Mouse (Mus musculus): ENCODE measurements around the gene Tsnaxip1. TPM values are rescaled to one million over a fixed set of nuclear protein-coding genes. Genes with fewer than 3 reads are reported as not detected.

Gene Tsnaxip1
- polyA plus RNA-seq, 1 experiment from 2014 or later: 1.8 TPM

GRCm38 (mm10) chr8:105804797-105805196 is 22.7 kb upstream of the Tsnaxip1 start:
- Histone ChIP-seq H3K4me3 (no peak overlapping the region), H3K36me3 (peaks cover 59% of the 10 kb centered on the region), H3K4me1 (replicated peaks) (no peaks in the 10 kb centered on the region), H3K9me3 (no peaks in the 10 kb centered on the region), H3K27me3 (ENCODE audit: insufficient read depth, poor library complexity, severe bottlenecking) (no peaks in the 10 kb centered on the region), H3K27ac (no peak overlapping the region)
- WGBS: 91% methylated on average over 7 of the region's 7 CpGs
- no peak for DNase-seq (ENCODE audit: low spot score)

- WGBS: 84% methylated on average over 3 of the region's 3 CpGs
- Histone ChIP-seq H3K9me3 (no peaks in the 10 kb centered on the region), H3K4me3 (no peak overlapping the region), H3K4me1 (replicated peaks) (no peaks in the 10 kb centered on the region), H3K36me3 (peaks cover 58% of the 10 kb centered on the region), H3K27ac (no peak overlapping the region), H3K27me3 (ENCODE audit: insufficient read depth, poor library complexity, severe bottlenecking) (no peaks in the 10 kb centered on the region)
- DNase-seq (ENCODE audit: low spot score): no peak
Observed at GRCm38 (mm10) chr8:105805346-105805745, 22.2 kb upstream of the Tsnaxip1 start.

- H3K27me3 ChIP-seq (ENCODE audit: insufficient read depth, poor library complexity, severe bottlenecking): no peaks in the 10 kb centered on the region
- no peak overlapping the region for H3K27ac ChIP-seq
- WGBS: 92% methylated on average over 1 of the region's 1 CpGs
- H3K4me3 ChIP-seq: no peak overlapping the region
- DNase-seq (ENCODE audit: low spot score): no peak
- H3K4me1 ChIP-seq (replicated peaks): no peaks in the 10 kb centered on the region
- H3K9me3 ChIP-seq: no peaks in the 10 kb centered on the region
- peaks cover 64% of the 10 kb centered on the region for H3K36me3 ChIP-seq
Observed at GRCm38 (mm10) chr8:105805964-105806363, 21.6 kb upstream of the Tsnaxip1 start.

- Histone ChIP-seq H3K27ac (no peak overlapping the region), H3K4me1 (replicated peaks) (no peaks in the 10 kb centered on the region), H3K36me3 (peaks cover 72% of the 10 kb centered on the region), H3K9me3 (no peaks in the 10 kb centered on the region), H3K27me3 (ENCODE audit: insufficient read depth, poor library complexity, severe bottlenecking) (no peaks in the 10 kb centered on the region), H3K4me3 (no peak overlapping the region)
- DNase-seq (ENCODE audit: low spot score): no peak
- WGBS: 92% methylated on average over 5 of the region's 5 CpGs
Observed at GRCm38 (mm10) chr8:105807766-105808165, 19.8 kb upstream of the Tsnaxip1 start.

GRCm38 (mm10) chr8:105808480-105808879 is 19.1 kb upstream of the Tsnaxip1 start:
- H3K4me1 ChIP-seq (replicated peaks): no peaks in the 10 kb centered on the region
- WGBS: 95% methylated on average over 2 of the region's 2 CpGs
- no peak overlapping the region for H3K4me3 ChIP-seq
- no peaks in the 10 kb centered on the region for H3K9me3 ChIP-seq
- no peaks in the 10 kb centered on the region for H3K27me3 ChIP-seq (ENCODE audit: insufficient read depth, poor library complexity, severe bottlenecking)
- H3K27ac ChIP-seq: no peak overlapping the region
- no peak for DNase-seq (ENCODE audit: low spot score)
- H3K36me3 ChIP-seq: peaks cover 75% of the 10 kb centered on the region

- Histone ChIP-seq H3K4me1 (replicated peaks) (no peaks in the 10 kb centered on the region), H3K9me3 (no peaks in the 10 kb centered on the region), H3K27ac (no peak overlapping the region), H3K4me3 (no peak overlapping the region), H3K27me3 (ENCODE audit: insufficient read depth, poor library complexity, severe bottlenecking) (no peaks in the 10 kb centered on the region), H3K36me3 (peaks cover 65% of the 10 kb centered on the region)
- WGBS: 89% methylated on average over 6 of the region's 6 CpGs
- no peak for DNase-seq (ENCODE audit: low spot score)
Observed at GRCm38 (mm10) chr8:105810245-105810786, 17.2 kb upstream of the Tsnaxip1 start.

- 91% methylated on average over 10 of the region's 10 CpGs for WGBS
- DNase-seq (ENCODE audit: low spot score): no peak
- peaks cover 60% of the 10 kb centered on the region for H3K36me3 ChIP-seq
- H3K4me3 ChIP-seq: no peak overlapping the region
- no peak overlapping the region for H3K27ac ChIP-seq
- H3K4me1 ChIP-seq (replicated peaks): no peaks in the 10 kb centered on the region
- no peaks in the 10 kb centered on the region for H3K9me3 ChIP-seq
- H3K27me3 ChIP-seq (ENCODE audit: insufficient read depth, poor library complexity, severe bottlenecking): no peaks in the 10 kb centered on the region
Observed at GRCm38 (mm10) chr8:105811061-105811460, 16.5 kb upstream of the Tsnaxip1 start.

- H3K4me1 ChIP-seq (replicated peaks): no peaks in the 10 kb centered on the region
- H3K4me3 ChIP-seq: no peak overlapping the region
- H3K9me3 ChIP-seq: no peaks in the 10 kb centered on the region
- no peak for DNase-seq (ENCODE audit: low spot score)
- H3K27me3 ChIP-seq (ENCODE audit: insufficient read depth, poor library complexity, severe bottlenecking): no peaks in the 10 kb centered on the region
- no peak overlapping the region for H3K27ac ChIP-seq
- WGBS: 89% methylated on average over 3 of the region's 3 CpGs
- H3K36me3 ChIP-seq: peaks cover 59% of the 10 kb centered on the region
Observed at GRCm38 (mm10) chr8:105811543-105811942, 16.0 kb upstream of the Tsnaxip1 start.

- Histone ChIP-seq H3K4me3 (no peak overlapping the region), H3K9me3 (no peaks in the 10 kb centered on the region), H3K4me1 (replicated peaks) (no peaks in the 10 kb centered on the region), H3K27me3 (ENCODE audit: insufficient read depth, poor library complexity, severe bottlenecking) (no peaks in the 10 kb centered on the region), H3K36me3 (peaks cover 60% of the 10 kb centered on the region), H3K27ac (no peak overlapping the region)
- 95% methylated on average over 5 of the region's 5 CpGs for WGBS
- no peak for DNase-seq (ENCODE audit: low spot score)
Observed at GRCm38 (mm10) chr8:105812511-105812910, 15.0 kb upstream of the Tsnaxip1 start.

- H3K27me3 ChIP-seq (ENCODE audit: insufficient read depth, poor library complexity, severe bottlenecking): no peaks in the 10 kb centered on the region
- no peaks in the 10 kb centered on the region for H3K9me3 ChIP-seq
- H3K4me1 ChIP-seq (replicated peaks): no peaks in the 10 kb centered on the region
- DNase-seq (ENCODE audit: low spot score): no peak
- H3K36me3 ChIP-seq: peaks cover 62% of the 10 kb centered on the region
- no peak overlapping the region for H3K4me3 ChIP-seq
- 97% methylated on average over 6 of the region's 6 CpGs for WGBS
- no peak overlapping the region for H3K27ac ChIP-seq
Observed at GRCm38 (mm10) chr8:105813241-105813640, 14.3 kb upstream of the Tsnaxip1 start.

GRCm38 (mm10) chr8:105819659-105820058 is 7.9 kb upstream of the Tsnaxip1 start:
- no peak overlapping the region for H3K4me3 ChIP-seq
- peaks cover 84% of the 10 kb centered on the region for H3K36me3 ChIP-seq
- no peaks in the 10 kb centered on the region for H3K27me3 ChIP-seq (ENCODE audit: insufficient read depth, poor library complexity, severe bottlenecking)
- no peaks in the 10 kb centered on the region for H3K9me3 ChIP-seq
- DNase-seq (ENCODE audit: low spot score): no peak
- H3K27ac ChIP-seq: no peak overlapping the region
- H3K4me1 ChIP-seq (replicated peaks): no peaks in the 10 kb centered on the region
- 91% methylated on average over 3 of the region's 3 CpGs for WGBS

- Histone ChIP-seq H3K9me3 (no peaks in the 10 kb centered on the region), H3K4me3 (no peak overlapping the region), H3K27me3 (ENCODE audit: insufficient read depth, poor library complexity, severe bottlenecking) (no peaks in the 10 kb centered on the region), H3K4me1 (replicated peaks) (peaks cover 7% of the 10 kb centered on the region), H3K36me3 (peaks cover 89% of the 10 kb centered on the region), H3K27ac (no peak overlapping the region)
- WGBS: 95% methylated on average over 1 of the region's 1 CpGs
- DNase-seq (ENCODE audit: low spot score): no peak
Observed at GRCm38 (mm10) chr8:105820925-105821324, 6.6 kb upstream of the Tsnaxip1 start.

- Histone ChIP-seq H3K4me3 (peak overlapping the region; percentile 80), H3K27ac (no peak overlapping the region), H3K27me3 (ENCODE audit: insufficient read depth, poor library complexity, severe bottlenecking) (no peaks in the 10 kb centered on the region), H3K9me3 (no peaks in the 10 kb centered on the region), H3K36me3 (peaks cover 54% of the 10 kb centered on the region), H3K4me1 (replicated peaks) (peaks cover 19% of the 10 kb centered on the region)
- WGBS: 86% methylated on average over 4 of the region's 4 CpGs
- DNase-seq (ENCODE audit: low spot score): no peak
Observed at GRCm38 (mm10) chr8:105825506-105825905, 2.0 kb upstream of the Tsnaxip1 start.

- Histone ChIP-seq H3K36me3 (peaks cover 46% of the 10 kb centered on the region), H3K4me1 (replicated peaks) (peaks cover 19% of the 10 kb centered on the region), H3K27ac (peak overlapping the region; percentile 91), H3K9me3 (no peaks in the 10 kb centered on the region), H3K4me3 (peak overlapping the region; percentile 80), H3K27me3 (ENCODE audit: insufficient read depth, poor library complexity, severe bottlenecking) (no peaks in the 10 kb centered on the region)
- no peak for DNase-seq (ENCODE audit: low spot score)
- 15% methylated on average over 4 of the region's 4 CpGs for WGBS
Observed at GRCm38 (mm10) chr8:105826379-105826778, 1.2 kb upstream of the Tsnaxip1 start.
